Mouse (Mus musculus): ENCODE measurements at regions not wholly inside any gene's neighbourhood (a gene's known extent, or its start where the extent isn't known, plus 50 kb on each side); places are given as distances from the start of the nearest gene placed in this dataset.

GRCm38 (mm10) chr11:109061971-109062370 is 82.2 kb downstream of the E030025P04Rik start:
- no peak for TF ChIP-seq CTCF (IDR thresholded peaks at IDR 0.05)
- Histone ChIP-seq H3K27ac (no peak overlapping the region), H3K4me3 (no peak overlapping the region)
- DNase-seq (ENCODE audit: extremely low spot score in 1 of 2, low spot score in 2 of 2) = no peak
- intact Hi-C loops (cut with DNase I) = no loop called here

GRCm38 (mm10) chr11:109060527-109060908 is 83.7 kb downstream of the E030025P04Rik start:
- intact Hi-C loops (cut with DNase I) = no loop called here
- no peak for DNase-seq (ENCODE audit: extremely low spot score in 1 of 2, low spot score in 2 of 2)
- TF ChIP-seq CTCF (IDR thresholded peaks at IDR 0.05) = no peak
- no peak overlapping the region for H3K4me3 ChIP-seq
- no peak overlapping the region for H3K27ac ChIP-seq

GRCm38 (mm10) chr11:109059863-109060526 is 84.2 kb downstream of the E030025P04Rik start:
- no peak for TF ChIP-seq CTCF (IDR thresholded peaks at IDR 0.05)
- intact Hi-C loops (cut with DNase I) = no loop called here
- Histone ChIP-seq H3K27ac (no peak overlapping the region), H3K4me3 (no peak overlapping the region)
- DNase-seq (ENCODE audit: extremely low spot score in 1 of 2, low spot score in 2 of 2) = no peak

- Histone ChIP-seq H3K27ac (no peak overlapping the region), H3K4me3 (no peak overlapping the region)
- no peak for DNase-seq (ENCODE audit: extremely low spot score in 1 of 2, low spot score in 2 of 2)
- no peak for TF ChIP-seq CTCF (IDR thresholded peaks at IDR 0.05)
- intact Hi-C loops (cut with DNase I) = no loop called here
These were observed 86.1 kb downstream of the E030025P04Rik start for GRCm38 (mm10) chr11:109058021-109058420.

- intact Hi-C loops (cut with DNase I) = no loop called here
- DNase-seq (ENCODE audit: extremely low spot score in 1 of 2, low spot score in 2 of 2) = no peak
- H3K27ac ChIP-seq = no peak overlapping the region
- H3K4me3 ChIP-seq = no peak overlapping the region
- TF ChIP-seq CTCF (IDR thresholded peaks at IDR 0.05) = no peak
These were observed 95.7 kb downstream of the E030025P04Rik start for GRCm38 (mm10) chr11:109048257-109049101.

GRCm38 (mm10) chr11:109047483-109048110 is 96.6 kb downstream of the E030025P04Rik start:
- Histone ChIP-seq H3K27ac (no peak overlapping the region), H3K4me3 (no peak overlapping the region)
- no peak for DNase-seq (ENCODE audit: extremely low spot score in 1 of 2, low spot score in 2 of 2)
- no peak for TF ChIP-seq CTCF (IDR thresholded peaks at IDR 0.05)
- intact Hi-C loops (cut with DNase I) = no loop called here

- Histone ChIP-seq H3K27ac (no peak overlapping the region), H3K4me3 (no peak overlapping the region)
- no peak for DNase-seq (ENCODE audit: extremely low spot score in 1 of 2, low spot score in 2 of 2)
- intact Hi-C loops (cut with DNase I) = no loop called here
- no peak for TF ChIP-seq CTCF (IDR thresholded peaks at IDR 0.05)
These were observed 97.7 kb downstream of the E030025P04Rik start for GRCm38 (mm10) chr11:109046446-109046845.

GRCm38 (mm10) chr11:109040519-109040916 is 103.7 kb downstream of the E030025P04Rik start:
- H3K4me3 ChIP-seq = no peak overlapping the region
- no peak for DNase-seq (ENCODE audit: extremely low spot score in 1 of 2, low spot score in 2 of 2)
- no peak for TF ChIP-seq CTCF (IDR thresholded peaks at IDR 0.05)
- intact Hi-C loops (cut with DNase I) = no loop called here
- no peak overlapping the region for H3K27ac ChIP-seq

GRCm38 (mm10) chr11:109039792-109040518 is 104.2 kb downstream of the E030025P04Rik start:
- intact Hi-C loops (cut with DNase I) = no loop called here
- Histone ChIP-seq H3K27ac (no peak overlapping the region), H3K4me3 (no peak overlapping the region)
- DNase-seq (ENCODE audit: extremely low spot score in 1 of 2, low spot score in 2 of 2) = no peak
- no peak for TF ChIP-seq CTCF (IDR thresholded peaks at IDR 0.05)

- no peak for DNase-seq (ENCODE audit: extremely low spot score in 1 of 2, low spot score in 2 of 2)
- no peak for TF ChIP-seq CTCF (IDR thresholded peaks at IDR 0.05)
- Histone ChIP-seq H3K27ac (no peak overlapping the region), H3K4me3 (no peak overlapping the region)
- intact Hi-C loops (cut with DNase I) = no loop called here
These were observed 104.9 kb downstream of the E030025P04Rik start for GRCm38 (mm10) chr11:109039060-109039791.

- intact Hi-C loops (cut with DNase I) = no loop called here
- no peak for TF ChIP-seq CTCF (IDR thresholded peaks at IDR 0.05)
- no peak for DNase-seq (ENCODE audit: extremely low spot score in 1 of 2, low spot score in 2 of 2)
- H3K27ac ChIP-seq = no peak overlapping the region
- H3K4me3 ChIP-seq = no peak overlapping the region
These were observed 106.0 kb downstream of the E030025P04Rik start for GRCm38 (mm10) chr11:109038136-109038535.
